ENCODE assay signal across 8 mouse cellular contexts in the genomic region with DNA sequence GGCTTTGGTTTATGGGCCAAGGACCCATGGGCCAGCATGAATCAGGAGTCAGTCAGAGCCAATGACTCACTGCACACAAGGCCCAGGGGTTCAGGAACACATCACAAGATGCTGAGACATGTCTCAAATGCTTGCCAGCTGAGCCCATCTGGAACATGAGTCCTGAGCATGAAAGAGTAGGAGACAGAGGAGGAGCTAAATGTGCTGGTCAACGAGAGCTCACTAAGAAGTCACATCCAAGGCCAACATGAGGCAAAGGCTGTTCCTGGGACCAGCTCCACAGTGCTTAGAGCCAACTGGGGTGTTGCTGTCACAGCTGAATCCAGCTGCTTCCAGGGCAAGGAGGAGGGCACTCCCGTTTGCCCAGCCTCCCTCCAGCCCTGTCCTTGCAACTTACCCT.
A peak's percentile ranks its signal among the peaks of the same experiment; 100 is the strongest.
DNase-seq lines count a peak whose midpoint lies in the region; ATAC-seq and TF ChIP-seq lines count a peak whose summit lies in the region.

No protein-coding gene starts in this region.

- WGBS in lung, adult 2 months = 38% methylated on average over 2 of the region's 2 CpGs
- WGBS in forebrain, embryonic 16.5 days = 67% methylated on average over 2 of the region's 2 CpGs

- no peak; the same call in none of the 2 replicates for TF ChIP-seq POLR2A in embryonic fibroblast, embryonic 13.5 days (IDR thresholded peaks at IDR 0.05; ENCODE audit: low read depth, low read length)
- peak; percentile 21; the same call in 1 of the 2 replicates for TF ChIP-seq POLR2A in lung, adult 2 months (IDR thresholded peaks at IDR 0.05; ENCODE audit: borderline replicate concordance, extremely low read depth, low read depth, low read length)

- peak overlapping the region; percentile 77 for H3K27ac ChIP-seq in embryonic fibroblast, embryonic 13.5 days (ENCODE audit: insufficient read depth, low read length)
- H3K27ac ChIP-seq in forebrain, embryonic 16.5 days (ENCODE audit: low read length) = no peak overlapping the region

- H3K9ac ChIP-seq in forebrain, embryonic 16.5 days (replicated peaks; ENCODE audit: low read depth, low read length) = no peak overlapping the region

- H3K27me3 ChIP-seq in forebrain, embryonic 16.5 days (replicated peaks; ENCODE audit: control insufficient read depth, insufficient read depth, low read length) = peaks cover 12% of the 10 kb centered on the region

- no peaks in the 10 kb centered on the region for H3K9me3 ChIP-seq in forebrain, embryonic 16.5 days (ENCODE audit: control insufficient read depth, low read length)

- intact Hi-C loops in heart, postnatal 25 days (cut with DNase I) = loop anchor here (5.0 kb wide), 1 partner anchor 80 kb away; no protein-coding TSS in a partner anchor

- no peak overlapping the region for H3K4me2 ChIP-seq in forebrain, embryonic 16.5 days (ENCODE audit: low read length)

- H3K4me3 ChIP-seq in embryonic fibroblast, embryonic 13.5 days (ENCODE audit: insufficient read depth, low read length) = no peak overlapping the region
- H3K4me3 ChIP-seq in lung, adult 2 months (replicated peaks; ENCODE audit: extremely low read depth, low read depth, low read length) = no peak overlapping the region
- no peak overlapping the region for H3K4me3 ChIP-seq in forebrain, embryonic 16.5 days (replicated peaks; ENCODE audit: low read length)

- no peaks in the 10 kb centered on the region for H3K36me3 ChIP-seq in forebrain, embryonic 16.5 days (ENCODE audit: control insufficient read depth, insufficient read depth)

- peak; percentile 56 for DNase-seq in MN1 (ENCODE audit: low spot score)
- DNase-seq in heart, postnatal 25 days (ENCODE audit: low spot score) = peak; percentile 83
- DNase-seq in lung, adult 2 months = peak; percentile 44
- no peak for DNase-seq in layer of hippocampus, postnatal 14 days (ENCODE audit: low spot score in 2 of 2)
- DNase-seq in cerebellum, adult 9-10 months = no peak

- H3K4me1 ChIP-seq in embryonic fibroblast, embryonic 13.5 days (ENCODE audit: control insufficient read depth, insufficient read depth, low read length) = peaks cover 3% of the 10 kb centered on the region; the same call in 1 of the 2 replicates
- H3K4me1 ChIP-seq in lung, adult 2 months (ENCODE audit: control insufficient read depth, insufficient read depth, low read length) = peaks cover 7% of the 10 kb centered on the region
- peaks cover 9% of the 10 kb centered on the region for H3K4me1 ChIP-seq in forebrain, embryonic 16.5 days (replicated peaks; ENCODE audit: control insufficient read depth, insufficient read depth, low read length)

- no peak for ATAC-seq in forebrain, embryonic 16.5 days
- no peak for ATAC-seq in cerebellum, adult (ENCODE audit: insufficient number of reproducible peaks, low FRiP score, low TSS enrichment)

- no peak for TF ChIP-seq CTCF in embryonic fibroblast, embryonic 13.5 days (IDR thresholded peaks at IDR 0.05; ENCODE audit: borderline replicate concordance, insufficient read depth, low read length)
- TF ChIP-seq CTCF in lung, adult 2 months (IDR thresholded peaks at IDR 0.05; ENCODE audit: insufficient read depth, low read length) = no peak

Comparison
In these comparisons a context has a peak if more than half of its experiments do, and no peak if none do; other contexts are left out.
1. DNase-seq: peak in MN1 (single experiment), heart, postnatal 25 days (single experiment) and lung, adult 2 months (single experiment); none in layer of hippocampus, postnatal 14 days (0 of 2) and cerebellum, adult 9-10 months (single experiment).